Mouse (Mus musculus) ES-Bruce4 (cell line): Measurements from ENCODE around the gene Morc1.

Source experiments
- CTCF ChIP-seq: IDR thresholded peaks from one replicate; pipeline ENCODE4 v1.8.1; 2011; ENCODE audit warnings: low read depth, low read length
- EP300 ChIP-seq: IDR thresholded peaks from 2 replicates; pipeline ENCODE4 v1.6.1; 2011; ENCODE audit warnings: low read depth, low read length; ENCODE audit not compliant: insufficient read depth
- POLR2A ChIP-seq: IDR thresholded peaks from one replicate; pipeline ENCODE4 v1.8.1; 2011; ENCODE audit warnings: low read length; ENCODE audit not compliant: insufficient read depth

GRCm38 (mm10) chr16:48444589-48444988 lies 13.6 kb downstream of the Morc1 start:
- TF ChIP-seq CTCF (no peak), POLR2A (no peak), EP300 (no peak)
